Mouse (Mus musculus): ENCODE results near the gene Galnt15.
A peak's percentile ranks its signal among the peaks of the same experiment; 100 is the strongest.
"Not testable (repeated sequence)": the region's sequence is repeated elsewhere in the genome, so short reads cannot be mapped to it uniquely, and the experiment has no call there.

The Galnt15 gene

DNA sequence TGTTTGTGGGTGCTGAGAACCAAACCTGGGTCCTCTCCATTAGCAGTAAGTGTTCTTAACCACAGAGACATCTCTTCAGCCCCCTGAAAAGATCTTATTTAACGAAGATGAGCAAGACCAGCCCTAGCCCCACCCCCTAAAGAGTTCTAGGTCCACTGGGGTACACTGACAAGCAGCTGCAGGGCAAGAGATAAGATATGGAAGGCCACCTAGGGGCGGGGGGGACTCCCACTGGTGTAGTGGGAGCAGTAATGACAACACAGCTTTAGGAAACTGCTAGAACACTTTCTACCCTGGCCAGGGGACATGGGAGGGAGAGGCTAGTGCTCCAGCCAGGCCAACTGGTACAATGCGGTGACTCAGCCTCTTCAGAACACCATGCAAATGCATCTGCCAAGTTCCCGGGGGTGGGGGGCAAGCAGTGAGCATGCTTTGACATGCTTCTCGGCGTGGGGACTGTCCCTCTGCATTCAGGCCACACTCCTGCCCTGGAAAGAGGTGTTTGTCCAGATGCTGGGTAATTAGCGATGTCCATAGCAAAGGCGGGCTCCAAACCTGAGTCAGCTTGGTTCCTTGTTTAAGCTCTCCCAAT, 9.0 kb downstream of the Galnt15 start:
- no peak for DNase-seq

DNA sequence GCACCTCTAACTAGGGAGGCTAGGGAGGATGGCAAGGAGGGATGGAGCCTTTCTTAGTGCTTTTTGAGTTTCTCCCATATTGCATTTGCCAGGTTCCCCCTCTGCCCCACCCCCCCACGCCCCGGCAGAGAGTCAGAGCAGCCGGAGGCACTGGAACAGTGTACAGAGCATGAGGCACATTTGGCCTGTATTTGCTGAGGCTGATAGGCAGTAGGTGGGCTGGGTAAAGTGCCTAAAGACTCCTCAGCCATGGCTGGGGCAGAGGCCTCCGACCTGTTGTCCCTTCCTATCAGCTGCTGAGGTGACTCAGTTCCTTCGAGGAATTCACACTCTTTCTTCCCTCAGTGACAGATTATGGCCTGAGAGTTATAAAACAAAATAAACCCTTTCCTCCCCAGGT, 13.3 kb downstream of the Galnt15 start:
- DNase-seq = no peak

DNA sequence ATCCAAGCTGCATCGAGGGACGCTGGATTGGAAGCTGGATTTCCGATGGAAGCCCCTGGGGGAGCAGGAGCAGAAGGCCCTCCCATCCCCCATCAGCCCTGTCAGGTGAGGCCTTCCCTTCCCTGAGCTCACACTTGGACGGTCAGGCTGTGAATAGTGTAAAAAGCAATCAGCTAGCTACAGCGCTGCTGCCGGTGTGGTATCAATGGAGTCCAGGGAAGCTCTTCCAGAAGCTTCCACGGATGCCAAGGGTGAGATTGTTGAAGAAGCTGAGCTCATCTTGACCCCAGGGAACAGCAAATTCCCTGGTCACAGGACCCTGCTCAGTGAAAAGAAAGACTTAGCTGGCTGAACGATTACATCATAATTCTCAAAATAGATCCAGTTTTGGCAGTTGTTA, 17.6 kb downstream of the Galnt15 start:
- DNase-seq = no peak

DNA sequence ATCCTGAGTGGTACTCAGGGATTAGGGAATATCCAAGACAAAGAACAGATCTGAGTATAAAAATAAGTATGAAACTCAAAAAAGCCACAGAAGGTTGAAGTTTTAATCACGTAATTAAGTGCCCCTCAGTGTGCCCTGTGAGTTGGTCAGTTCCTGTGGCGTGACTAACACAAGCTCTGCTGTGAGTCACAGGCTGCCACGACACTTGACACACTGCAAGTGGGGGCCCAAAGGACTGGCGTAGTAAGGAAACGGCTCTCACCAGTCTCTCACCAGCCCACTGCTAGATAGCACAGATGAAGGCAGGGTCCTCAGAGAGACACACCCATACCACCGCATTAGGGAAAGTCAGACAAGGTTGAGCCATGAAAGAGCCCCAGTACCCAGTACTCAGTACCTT, 21.4 kb downstream of the Galnt15 start:
- DNase-seq = no peak

DNA sequence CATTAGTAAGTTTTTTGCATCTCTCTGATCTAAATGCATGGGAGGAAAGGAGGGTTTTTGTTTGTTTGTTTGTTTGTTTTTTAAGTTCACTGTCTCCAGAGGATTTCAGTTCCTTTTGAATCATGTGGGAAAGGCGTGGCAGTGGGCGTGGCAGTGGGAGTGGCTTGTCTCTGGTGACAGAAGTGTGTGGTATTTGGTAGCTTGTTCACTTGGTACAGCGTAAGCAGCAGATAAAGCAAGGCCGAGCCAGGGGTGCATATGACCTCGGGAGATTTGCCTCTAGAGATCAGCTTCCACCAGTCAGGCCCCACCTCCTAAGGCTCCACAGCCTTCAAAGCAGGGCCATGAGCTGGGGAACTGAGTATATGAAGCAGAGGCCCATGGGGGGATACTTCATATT, 25.1 kb downstream of the Galnt15 start:
- DNase-seq = no peak

DNA sequence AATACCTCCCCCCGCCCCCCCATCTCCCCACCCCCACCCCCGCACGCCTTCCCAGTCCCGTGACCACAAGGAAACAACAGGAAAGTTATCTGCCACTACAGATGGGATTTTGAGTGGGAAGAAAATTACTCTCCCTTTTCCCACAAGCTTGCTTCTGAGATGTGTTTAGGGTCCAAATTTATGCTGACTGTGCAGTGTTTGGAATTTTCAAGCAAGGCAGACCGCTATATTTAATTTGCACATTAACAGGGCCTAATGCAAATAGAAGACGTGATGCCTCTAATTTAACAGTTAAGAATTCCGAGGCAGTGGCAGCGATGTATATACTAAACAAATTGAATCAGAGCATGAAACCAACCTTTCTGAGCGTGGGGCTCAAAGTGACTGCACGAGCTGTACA, 26.0 kb downstream of the Galnt15 start:
- DNase-seq = no peak

DNA sequence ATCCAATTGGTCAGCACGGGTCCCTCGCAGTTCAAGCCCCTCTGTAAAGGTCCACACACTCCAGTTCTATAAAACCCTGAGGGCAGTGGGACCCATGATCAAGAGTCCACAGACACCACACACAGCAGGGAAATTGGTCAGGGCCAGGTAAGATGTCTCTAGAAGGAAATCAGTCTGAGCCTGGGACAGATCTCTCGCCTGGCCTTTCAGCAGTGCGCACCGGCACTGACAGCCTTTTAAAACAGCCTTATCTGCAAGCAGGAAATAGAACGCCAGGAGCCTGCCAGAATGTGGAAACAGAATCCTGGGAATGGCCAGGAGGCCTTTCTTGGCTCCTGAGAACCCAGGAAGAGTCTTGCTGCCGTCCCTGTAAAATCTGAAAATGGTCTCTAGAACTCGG, 27.0 kb downstream of the Galnt15 start:
- no peak for DNase-seq

DNA sequence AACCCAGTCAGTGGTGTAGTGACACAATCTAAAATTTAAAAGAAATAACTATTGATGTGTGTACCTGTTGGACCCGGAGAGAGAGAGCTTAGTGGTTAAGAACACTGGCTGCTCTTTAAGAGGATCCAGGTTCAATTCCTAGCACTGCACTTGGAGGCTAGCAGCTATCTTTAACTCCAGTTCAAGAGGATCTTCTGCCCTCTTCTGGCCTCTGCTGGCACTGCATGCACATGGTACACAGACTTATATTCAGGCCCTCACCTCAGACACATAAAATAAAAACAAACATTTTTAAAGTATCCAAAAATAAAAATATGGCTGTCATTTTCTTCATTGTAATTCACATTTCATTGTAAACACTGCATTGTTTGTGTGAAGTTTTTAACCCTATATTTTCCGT, 27.9 kb downstream of the Galnt15 start:
- DNase-seq = no peak

DNA sequence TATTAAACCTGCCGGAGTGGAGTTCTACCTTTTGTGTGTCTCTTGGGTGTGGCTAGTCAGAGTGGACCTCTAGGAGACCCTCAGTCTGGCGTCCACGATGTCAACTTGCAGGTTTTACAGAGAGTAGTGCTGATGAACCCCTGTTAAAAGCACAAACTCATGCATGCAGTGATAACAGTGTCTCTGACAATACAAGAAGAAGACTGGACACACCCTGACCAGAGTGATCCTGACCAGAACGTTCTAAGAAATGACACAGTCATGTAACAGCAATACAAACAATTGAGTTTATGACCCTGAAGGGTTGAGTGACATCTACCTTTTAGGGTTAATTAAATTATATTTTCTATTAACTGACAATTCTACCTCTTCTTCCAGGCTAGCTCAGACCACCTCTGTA, 28.9 kb downstream of the Galnt15 start:
- DNase-seq = no peak

DNA sequence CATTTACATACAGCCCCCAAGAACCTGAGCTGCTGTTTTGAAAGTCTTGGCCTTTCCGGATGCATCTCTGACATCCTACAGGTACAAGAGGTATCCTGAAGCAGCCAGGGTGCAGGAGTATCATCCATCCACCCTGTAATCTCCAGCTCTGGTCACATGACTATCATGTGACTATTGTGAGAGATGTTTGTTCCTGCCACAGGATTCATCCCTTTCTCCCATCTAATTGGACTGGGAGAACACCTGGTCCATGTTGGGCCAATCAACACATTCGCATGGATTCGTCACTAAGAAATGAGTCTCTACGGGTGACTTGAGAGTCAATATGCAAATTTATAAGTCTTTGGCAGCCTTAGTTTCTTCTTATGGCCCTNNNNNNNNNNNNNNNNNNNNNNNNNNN, 32.6 kb downstream of the Galnt15 start:
- no peak for DNase-seq

DNA sequence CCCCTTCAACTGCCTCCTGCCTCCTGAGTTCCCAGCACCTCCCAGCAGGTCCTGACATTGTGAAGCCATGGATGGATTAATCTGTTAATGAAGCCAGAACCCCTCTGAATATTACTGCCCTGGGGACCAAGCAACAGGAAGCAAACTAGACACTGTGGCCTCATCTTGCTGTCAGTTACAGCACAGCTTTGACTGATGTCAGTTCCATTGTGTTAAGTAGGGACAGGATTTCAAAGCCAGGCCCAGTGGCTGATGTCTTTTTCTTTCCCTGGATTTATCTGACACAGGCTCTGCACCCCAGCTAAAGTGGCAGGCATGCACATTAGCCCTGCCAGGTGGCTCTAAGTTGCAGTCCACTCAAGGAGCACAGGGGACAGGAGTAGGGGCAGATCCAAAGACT, 44.0 kb downstream of the Galnt15 start:
- DNase-seq = no peak

DNA sequence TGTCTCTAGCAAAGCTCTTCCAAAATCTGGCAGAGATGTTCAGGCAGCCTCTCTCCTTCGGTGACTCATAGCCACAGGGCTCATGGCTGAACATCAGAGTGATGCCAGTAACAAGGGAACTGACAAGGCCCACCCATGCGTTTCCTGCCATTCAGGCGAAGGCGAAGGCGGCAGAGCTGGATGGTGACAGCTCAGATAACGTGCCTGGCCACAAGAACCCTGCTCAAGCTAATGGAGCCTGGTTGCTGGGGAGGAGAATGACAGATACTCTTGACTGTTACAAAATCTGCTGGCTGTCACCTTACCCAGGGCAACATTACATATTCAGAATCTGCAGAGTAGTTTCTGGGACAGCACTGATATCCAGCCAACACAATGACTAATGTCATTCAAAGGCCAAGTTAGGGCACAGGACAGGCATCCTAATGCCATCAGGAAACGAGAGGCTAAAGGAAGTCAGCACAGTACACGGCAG, 44.5 kb downstream of the Galnt15 start:
- peak; percentile 53 for DNase-seq

DNA sequence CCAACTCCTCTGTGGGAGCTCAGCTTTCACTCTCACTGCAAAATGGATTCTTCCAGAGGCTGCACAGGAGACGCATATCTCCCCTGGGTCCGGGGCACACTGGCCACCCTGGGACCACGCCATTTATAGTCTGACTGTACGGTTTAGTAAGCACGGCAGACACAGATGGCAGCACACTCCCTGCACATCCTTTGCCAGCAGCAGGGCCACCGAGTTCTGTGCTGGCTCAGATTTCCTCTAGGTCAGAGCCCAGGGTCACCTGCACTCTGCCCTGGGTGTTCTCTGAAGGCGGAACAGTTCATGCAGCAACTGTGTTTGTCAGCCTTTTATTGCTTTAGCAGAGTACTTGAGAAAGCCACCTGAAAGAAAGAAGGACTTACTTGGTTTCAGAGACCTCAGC, 45.1 kb downstream of the Galnt15 start:
- DNase-seq = peak; percentile 53

DNA sequence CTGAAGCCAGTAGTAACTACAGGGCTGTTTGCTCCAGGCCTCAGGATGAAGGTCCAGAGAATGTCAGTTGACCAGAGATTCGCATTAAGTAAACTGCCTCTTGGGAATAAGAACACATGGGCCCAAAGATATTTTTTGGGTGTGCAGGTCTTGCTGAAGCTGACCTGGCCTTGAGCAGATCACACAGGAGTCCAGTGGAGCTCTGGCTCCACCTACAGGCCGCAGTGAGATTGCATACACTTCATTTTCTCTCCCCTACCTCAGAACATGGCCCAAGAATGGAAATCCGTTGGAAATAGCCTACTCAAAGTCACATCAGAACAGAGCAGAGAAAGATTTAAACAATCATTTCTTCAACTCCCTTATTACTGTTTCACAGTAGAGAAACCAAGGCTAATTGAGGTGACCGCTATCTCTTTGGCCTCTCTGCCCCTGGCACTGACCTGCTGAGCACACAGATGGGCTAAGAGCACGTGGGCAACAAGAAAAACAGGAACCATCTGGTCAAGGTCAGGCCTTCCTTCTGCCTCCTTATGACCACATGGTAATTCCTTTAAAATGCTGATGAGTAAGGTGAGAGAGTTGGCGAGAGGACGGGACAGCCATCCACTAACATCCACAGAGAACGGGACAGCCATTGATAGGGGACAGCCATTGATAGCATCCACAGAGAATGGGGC, 48.2 kb downstream of the Galnt15 start:
- peak; percentile 87 for DNase-seq

DNA sequence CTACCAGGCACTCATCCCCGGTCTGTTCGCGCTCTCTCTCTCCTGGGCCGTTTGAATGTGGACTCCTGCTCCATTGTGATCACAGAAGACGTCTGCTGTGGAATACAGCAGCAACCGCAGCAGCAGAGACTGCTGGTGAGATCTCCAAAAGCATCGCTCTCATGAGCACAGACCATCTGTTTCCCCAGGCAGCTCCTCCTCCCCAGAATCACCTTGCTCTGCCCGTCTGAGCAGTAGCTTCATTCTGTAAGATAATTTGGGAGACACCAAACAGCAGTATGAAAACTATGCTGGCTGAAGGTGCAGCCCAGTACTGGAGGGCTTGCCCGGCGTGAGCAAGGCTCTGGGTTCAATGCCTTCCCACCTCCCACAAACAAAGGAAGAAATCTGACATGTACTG, 52.2 kb downstream of the Galnt15 start:
- peak; percentile 10 for DNase-seq

DNA sequence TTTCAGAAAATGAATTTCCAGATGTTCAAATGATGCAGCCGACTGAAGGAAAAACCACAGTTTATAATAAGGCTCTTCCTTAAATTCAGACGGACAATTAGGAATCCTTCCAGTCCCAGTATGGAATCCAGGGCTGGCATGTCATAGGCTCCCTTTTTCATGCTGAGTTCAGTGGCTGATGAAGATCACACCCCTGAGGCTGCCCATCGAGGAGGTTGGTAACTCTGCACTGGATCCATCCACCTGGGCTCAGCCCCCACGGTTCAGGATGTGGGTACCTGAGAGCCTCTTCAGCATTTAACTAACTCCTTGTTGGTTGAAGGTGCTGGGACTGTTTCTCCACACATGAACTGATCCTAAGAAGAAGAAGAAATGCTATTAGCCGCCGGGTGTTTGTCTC, 54.1 kb downstream of the Galnt15 start:
- DNase-seq = no peak

DNA sequence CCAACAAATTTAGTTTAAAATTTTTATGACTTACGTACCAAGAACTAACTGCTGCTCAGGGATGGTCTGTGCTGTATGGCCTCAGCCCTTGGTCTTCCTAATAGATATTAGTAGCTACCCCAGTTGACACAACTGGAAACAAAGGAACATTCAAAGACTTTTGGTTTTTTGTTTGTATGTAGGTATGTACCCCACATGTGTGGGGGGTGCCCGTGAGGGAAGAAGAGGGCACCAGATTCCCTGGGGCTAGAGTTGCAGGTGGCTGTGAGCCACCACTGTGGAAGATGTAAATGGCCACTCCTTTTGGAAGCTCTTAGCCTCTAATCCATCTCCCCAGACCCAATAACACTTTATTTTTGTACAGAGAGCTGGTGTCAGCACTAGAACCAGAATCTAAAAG, 54.7 kb downstream of the Galnt15 start:
- no peak for DNase-seq

DNA sequence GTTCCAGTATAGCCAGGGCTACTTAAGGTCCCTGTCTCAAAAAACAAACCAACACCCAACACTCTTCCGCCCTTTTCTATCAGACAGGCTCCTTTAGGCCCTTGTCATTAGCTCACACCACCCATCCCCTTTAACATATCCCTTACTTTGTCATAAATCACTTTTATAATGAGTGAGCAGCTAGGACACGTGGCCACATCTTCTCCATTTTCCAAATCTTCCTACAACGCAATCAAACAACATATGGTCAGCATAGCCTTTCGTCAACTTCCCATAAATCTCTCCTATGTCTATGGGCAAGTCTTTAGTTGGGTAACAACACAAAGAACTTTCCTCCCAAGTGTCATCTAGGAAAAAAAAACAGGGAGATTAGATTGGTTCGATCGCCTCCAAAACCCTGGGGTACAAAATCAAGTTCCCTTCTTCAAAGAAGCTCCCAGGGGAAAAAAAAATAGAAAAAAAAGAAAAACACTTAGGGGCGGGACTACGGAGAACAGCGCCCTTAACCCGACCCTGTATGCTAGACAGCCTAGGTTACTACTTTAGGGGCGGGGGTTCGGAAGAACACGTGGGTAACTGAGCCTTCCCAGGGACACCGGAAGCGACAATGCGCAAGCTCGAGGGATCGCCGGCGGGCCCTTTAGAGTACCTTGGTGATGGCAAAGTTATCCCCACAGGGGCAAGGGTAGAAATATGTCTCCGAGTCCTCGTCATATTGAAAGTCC, 56.1 kb downstream of the Galnt15 start, which contains the start of gene Oxnad1:
TSS of gene Oxnad1 (plus strand) at position 614 of the 725 bp plus-strand sequence.
- DNase-seq = no peak

DNA sequence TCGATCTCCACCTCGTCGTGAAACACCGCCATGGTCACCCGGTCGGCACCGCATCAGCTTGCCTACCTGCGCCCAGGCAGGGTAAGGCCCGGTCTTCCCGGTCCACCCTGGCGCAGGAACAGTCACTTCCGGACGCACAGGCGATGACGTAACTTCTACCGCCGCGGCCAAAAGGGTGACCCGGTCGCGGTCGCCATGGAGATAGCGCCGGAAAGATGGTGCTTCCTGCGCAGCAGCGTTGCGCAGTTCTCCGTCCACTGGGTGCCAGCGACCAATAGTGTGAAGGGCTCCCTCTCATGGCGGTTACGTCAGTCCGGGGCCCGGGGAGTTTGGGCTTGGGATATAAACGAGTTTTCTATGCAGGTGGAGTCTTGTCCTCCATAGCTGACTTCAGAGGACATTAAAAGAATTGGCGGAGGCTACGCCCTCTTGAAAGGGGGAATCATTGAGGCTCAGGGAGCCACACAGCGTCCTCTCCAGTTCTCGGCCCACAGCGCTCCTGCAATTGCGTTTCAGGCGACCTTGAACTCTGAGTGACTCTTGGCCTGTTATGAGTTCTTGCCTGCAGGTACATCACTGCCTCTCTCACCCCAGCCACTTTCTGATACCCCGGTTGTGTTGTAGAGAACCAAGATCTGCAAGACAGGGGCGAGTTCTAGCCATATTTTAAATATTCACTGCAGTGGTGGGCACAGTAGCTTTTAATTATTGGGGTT, 56.9 kb downstream of the Galnt15 start, which contains the start of gene Dph3:
TSS of gene Dph3 (minus strand) at position 244 of the 716 bp plus-strand sequence.
- DNase-seq = peak; percentile 99

DNA sequence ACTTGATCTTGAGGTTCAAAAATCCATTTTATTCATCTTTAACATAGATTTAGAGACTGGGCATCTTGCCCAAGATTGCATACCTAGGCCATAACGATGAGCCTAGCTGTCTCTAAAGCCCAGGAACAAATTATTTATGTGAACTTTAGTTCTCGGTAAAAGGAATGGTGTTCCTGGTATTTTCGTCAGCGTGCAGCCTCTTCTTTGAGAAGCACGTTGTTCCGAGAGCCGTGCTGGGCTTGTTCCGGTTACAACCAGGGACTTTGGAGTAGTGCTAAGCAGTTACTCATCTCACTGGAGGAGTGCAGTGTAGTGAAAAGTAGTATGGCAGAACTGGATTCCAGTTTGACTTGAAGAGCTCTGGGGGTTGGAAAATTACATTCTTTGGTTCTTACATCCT, 57.4 kb downstream of the Galnt15 start:
- peak; percentile 24 for DNase-seq

DNA sequence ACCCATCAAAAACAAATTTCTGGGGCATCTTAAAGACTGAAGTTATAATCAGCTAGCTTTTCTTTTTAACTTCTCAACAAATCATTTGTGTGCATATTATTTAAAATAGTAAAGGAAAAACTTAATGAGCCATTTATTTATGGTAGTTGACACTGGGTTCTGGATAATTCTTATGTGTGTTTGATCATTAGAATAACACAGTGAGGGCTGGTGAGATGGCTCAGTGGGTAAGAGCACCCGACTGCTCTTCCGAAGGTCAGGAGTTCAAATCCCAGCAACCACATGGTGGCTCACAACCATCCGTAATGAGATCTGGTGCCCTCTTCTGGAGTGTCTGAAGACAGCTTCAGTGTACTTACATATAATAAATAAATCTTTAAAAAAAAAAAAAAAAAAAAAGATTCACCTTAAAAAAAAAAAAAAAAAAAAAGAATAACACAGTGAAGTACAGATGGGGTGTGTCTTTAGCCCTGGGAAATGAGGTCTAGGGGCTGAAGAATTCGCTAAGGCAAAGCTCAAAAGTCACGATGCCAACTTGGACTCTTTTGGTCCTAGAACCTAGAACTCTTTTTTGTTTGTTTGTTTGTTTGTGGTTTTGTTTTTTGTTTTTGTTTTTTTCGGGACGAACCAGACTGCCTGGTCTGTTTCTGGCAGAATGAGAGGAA, 58.9 kb downstream of the Galnt15 start:
- not testable (repeated sequence) for DNase-seq

DNA sequence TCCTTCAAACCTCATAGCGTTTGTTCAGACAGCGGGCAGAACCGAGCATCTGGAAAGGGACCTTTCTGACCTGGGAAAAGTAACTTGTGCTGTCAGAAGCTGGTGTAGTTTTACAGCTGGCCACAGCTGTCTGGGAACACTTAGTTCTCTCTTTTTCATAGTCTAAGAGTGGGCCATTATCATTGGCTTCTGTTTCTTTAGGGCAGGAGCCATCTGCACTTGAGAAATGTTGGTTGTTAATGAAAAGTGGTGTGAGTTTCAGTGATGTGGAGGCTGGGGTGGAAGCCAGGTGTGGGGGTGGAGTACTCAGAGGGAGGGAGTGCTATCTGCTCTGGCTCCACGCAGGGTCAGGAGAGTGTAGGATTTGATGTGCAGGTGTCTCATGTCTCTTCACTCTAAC, 62.3 kb downstream of the Galnt15 start:
- no peak for DNase-seq

DNA sequence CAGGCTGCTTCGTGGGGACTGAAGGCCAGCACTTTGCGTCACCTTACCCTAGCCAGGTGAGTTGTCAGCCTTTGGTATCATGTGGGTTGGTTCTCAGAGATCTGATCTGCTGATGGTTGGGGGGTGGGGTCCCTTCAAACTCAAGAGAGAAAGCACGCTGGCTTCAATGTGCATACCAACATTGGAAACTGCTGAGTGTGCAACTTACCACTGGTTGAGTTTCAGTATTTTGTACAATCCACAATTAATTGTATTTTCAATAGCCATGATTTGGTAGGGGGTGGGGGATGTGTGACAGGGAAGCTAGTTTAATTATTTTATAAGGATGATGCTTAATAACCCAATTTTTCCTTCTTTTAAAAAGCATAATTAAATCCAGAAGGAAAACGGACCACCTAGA, 62.9 kb downstream of the Galnt15 start:
- DNase-seq = no peak

Data from cerebellum, adult 9-11 months (tissue).